Mouse (Mus musculus): ENCODE data around the gene Cops7b. TPM values are rescaled to one million over a fixed set of nuclear protein-coding genes. Genes with fewer than 3 reads are reported as not detected.

Gene Cops7b
- polyA plus RNA-seq, 1 experiment from 2014 or later = 72.3 TPM

DNA sequence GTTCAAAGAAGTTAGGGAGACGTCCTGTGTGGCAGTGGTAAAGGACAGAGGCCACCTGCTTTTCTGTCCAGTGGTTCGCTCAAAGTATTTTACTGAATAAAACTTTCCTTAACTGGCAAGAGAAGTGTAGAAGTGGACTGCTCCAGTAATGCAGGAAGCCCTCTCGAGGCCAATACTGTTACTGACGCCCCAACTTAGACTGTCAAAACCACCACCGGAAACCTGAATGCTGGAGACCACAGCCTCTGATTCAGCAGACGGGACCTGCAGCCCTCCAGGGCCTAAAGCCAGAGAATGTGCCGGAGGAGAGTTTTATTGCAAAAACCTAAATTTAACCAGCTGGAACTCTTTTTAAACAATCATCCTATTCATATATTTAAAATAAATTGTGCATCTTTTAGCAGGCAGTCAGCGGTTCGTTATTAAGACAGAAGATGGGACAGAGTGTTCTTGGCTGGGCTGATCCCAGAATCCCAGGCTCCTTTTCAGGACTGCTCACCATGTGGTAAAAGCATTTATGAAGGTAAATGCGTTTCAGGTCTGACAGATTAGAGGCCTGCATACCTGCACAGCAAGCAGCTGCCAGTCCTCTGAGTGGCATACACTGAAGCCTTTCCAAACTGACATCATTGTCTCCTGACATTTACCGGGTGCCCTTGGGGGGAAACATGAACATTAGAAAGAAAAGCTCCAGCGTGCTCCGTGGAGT is 60.6 kb downstream of the Cops7b start:
- WGBS = 84% methylated on average over 13 of the region's 13 CpGs
- no peak overlapping the region for H3K27ac ChIP-seq (replicated peaks)
- H3K4me3 ChIP-seq = no peak overlapping the region
- no peaks in the 10 kb centered on the region for H3K27me3 ChIP-seq (ENCODE audit: low read depth, poor library complexity, severe bottlenecking)
- no peaks in the 10 kb centered on the region for H3K4me1 ChIP-seq
- no peaks in the 10 kb centered on the region for H3K36me3 ChIP-seq
- DNase-seq (ENCODE audit: low spot score) = no peak
- H3K9me3 ChIP-seq (replicated peaks) = no peaks in the 10 kb centered on the region

DNA sequence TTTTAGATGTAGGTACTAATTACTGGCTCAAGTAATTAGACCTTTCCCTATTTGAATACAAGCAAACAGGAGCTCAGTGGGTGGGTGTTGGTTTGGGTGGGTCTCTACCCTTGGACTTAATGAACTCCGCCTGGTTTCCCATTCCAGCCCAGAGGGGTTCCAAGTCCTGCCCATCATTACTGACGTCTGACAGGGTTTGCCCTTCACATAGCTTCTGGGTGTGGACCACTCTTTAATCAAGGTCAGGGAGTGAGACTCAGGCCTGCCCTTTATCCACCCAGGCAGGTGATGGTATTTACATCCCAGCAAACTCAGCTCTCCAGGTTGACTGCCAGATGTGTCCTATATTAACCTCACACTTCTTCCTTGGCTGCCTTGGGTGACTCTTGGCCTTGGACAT is 64.8 kb downstream of the Cops7b start:
- Histone ChIP-seq H3K36me3 (no peaks in the 10 kb centered on the region), H3K27me3 (ENCODE audit: low read depth, poor library complexity, severe bottlenecking) (no peaks in the 10 kb centered on the region), H3K4me1 (no peaks in the 10 kb centered on the region), H3K27ac (replicated peaks) (no peak overlapping the region), H3K4me3 (no peak overlapping the region), H3K9me3 (replicated peaks) (no peaks in the 10 kb centered on the region)
- no peak for DNase-seq (ENCODE audit: low spot score)
- WGBS = 50% methylated on average over 2 of the region's 2 CpGs

DNA sequence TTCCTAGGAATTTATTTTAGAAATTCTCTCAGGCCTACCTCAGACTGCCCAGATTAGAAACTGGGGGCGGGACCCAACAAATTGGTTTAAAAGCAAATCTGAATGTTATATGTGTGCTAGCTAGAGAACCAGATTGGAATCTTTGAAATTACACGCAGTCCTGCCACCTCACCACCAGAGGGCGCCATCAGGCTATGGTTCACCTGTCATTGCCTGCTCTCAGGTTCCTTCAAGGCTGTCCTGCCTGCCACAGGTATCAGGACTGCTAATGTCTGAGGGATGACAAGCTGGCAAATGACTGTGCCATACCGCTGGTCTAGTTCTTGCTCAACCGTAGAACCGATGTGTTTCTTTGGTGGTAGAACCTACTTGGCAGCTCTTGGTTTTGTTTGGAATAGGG is 67.6 kb downstream of the Cops7b start:
- peaks cover 9% of the 10 kb centered on the region for H3K4me1 ChIP-seq
- no peaks in the 10 kb centered on the region for H3K36me3 ChIP-seq
- no peak overlapping the region for H3K4me3 ChIP-seq
- peak; percentile 54 for DNase-seq (ENCODE audit: low spot score)
- no peak overlapping the region for H3K27ac ChIP-seq (replicated peaks)
- H3K27me3 ChIP-seq (ENCODE audit: low read depth, poor library complexity, severe bottlenecking) = no peaks in the 10 kb centered on the region
- no peaks in the 10 kb centered on the region for H3K9me3 ChIP-seq (replicated peaks)
- WGBS = 16% methylated on average over 6 of the region's 6 CpGs

DNA sequence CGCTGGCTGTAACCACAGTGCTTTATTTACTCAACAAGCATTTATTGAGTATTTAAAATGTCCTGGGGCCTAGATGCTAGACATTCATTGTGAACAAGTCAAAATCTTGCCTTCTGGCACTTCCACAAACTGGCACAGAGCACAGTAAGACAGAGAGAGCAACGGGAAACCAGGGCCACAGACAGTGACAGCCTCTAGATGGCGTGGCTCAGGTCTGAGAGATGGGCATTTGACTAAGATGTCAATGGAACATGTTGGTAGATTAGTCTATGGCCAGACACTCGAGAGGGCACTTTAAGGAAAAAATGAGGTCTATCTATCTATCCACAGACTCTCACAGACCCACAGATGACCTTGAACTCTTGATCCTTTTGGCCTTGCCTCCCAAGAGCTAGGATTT is 70.0 kb downstream of the Cops7b start:
- 63% methylated on average over 4 of the region's 4 CpGs for WGBS
- no peak for DNase-seq (ENCODE audit: low spot score)
- no peaks in the 10 kb centered on the region for H3K36me3 ChIP-seq
- peaks cover 9% of the 10 kb centered on the region for H3K4me1 ChIP-seq
- H3K9me3 ChIP-seq (replicated peaks) = no peaks in the 10 kb centered on the region
- no peak overlapping the region for H3K4me3 ChIP-seq
- no peak overlapping the region for H3K27ac ChIP-seq (replicated peaks)
- no peaks in the 10 kb centered on the region for H3K27me3 ChIP-seq (ENCODE audit: low read depth, poor library complexity, severe bottlenecking)

DNA sequence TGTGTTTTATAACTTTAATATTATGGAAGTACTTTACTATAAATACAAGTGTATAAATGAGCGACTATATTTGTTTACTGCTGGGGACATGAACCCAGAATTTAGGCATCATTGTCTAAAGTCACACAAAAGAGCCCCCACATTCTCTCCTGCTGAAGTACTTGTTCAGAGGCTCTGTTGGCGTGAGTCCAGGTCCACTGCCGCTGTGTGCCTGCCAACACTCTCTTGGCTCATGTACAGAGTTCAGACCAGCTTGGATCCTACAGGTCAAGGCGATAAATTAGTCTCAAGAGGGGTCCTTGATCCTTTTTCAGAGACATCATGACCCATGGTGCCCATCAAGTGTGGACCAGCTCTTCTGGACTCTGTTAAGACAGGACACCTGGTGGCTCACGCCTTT is 74.4 kb downstream of the Cops7b start:
- no peak for DNase-seq (ENCODE audit: low spot score)

More for the DNA sequence above, 74.4 kb downstream of the Cops7b start:
- Histone ChIP-seq H3K27me3 (ENCODE audit: low read depth, poor library complexity, severe bottlenecking) (no peaks in the 10 kb centered on the region), H3K36me3 (no peaks in the 10 kb centered on the region), H3K27ac (replicated peaks) (no peak overlapping the region), H3K4me1 (peaks cover 9% of the 10 kb centered on the region), H3K9me3 (replicated peaks) (no peaks in the 10 kb centered on the region), H3K4me3 (no peak overlapping the region)
- WGBS = 84% methylated on average over 5 of the region's 5 CpGs

Small RNA genes lying within 50 kb of the gene (microRNA-seq; reads per million reads assigned to microRNA genes)
- gene Gm22955 = not detected

Other genes starting within 250 kb of the Cops7b start
- gene Ncl, start 223.5 kb upstream of the Cops7b start, polyA plus RNA-seq (2016; fragmentation: Nextera tagmentation; extraction: Ambion mirVana) = 447 and 502 TPM in 2 replicates
- not detected in 2 replicates for gene Nmur1, start 156.7 kb upstream of the Cops7b start, polyA plus RNA-seq (2016; fragmentation: Nextera tagmentation; extraction: Ambion mirVana)
- gene Tex44, start 156.6 kb upstream of the Cops7b start, polyA plus RNA-seq (2016; fragmentation: Nextera tagmentation; extraction: Ambion mirVana) = 0.07 and 0.11 TPM in 2 replicates
- 2,732 and 2,904 TPM in 2 replicates for gene Ptma, start 56.2 kb upstream of the Cops7b start, polyA plus RNA-seq (2016; fragmentation: Nextera tagmentation; extraction: Ambion mirVana)
- 78.3 and 78.9 TPM in 2 replicates for gene Pde6d, start 275 bp upstream of the Cops7b start, polyA plus RNA-seq (2016; fragmentation: Nextera tagmentation; extraction: Ambion mirVana)
- 0.94 and 1.9 TPM in 2 replicates for gene Nppc, start 87.7 kb downstream of the Cops7b start, polyA plus RNA-seq (2016; fragmentation: Nextera tagmentation; extraction: Ambion mirVana)
- 33.3 and 35.4 TPM in 2 replicates for gene Dis3l2, start 120.9 kb downstream of the Cops7b start, polyA plus RNA-seq (2016; fragmentation: Nextera tagmentation; extraction: Ambion mirVana)